Mouse (Mus musculus): ENCODE results near the gene Gm3625. TPM values are rescaled to one million over a fixed set of nuclear protein-coding genes. Genes with fewer than 3 reads are reported as not detected.

Gene Gm3625
- not detected in 2 replicates for polyA plus RNA-seq (2012; rRNA removed)

GRCm38 (mm10) chr12:4592541-4593165 lies at the start of gene Gm3625, which contains the start of gene Itsn2:
Gene Gm3625 (minus strand): TSS chr12:4592927.
Gene Itsn2 (plus strand): TSS chr12:4592638.

Other genes starting within 250 kb of the Gm3625 start
- 50.5 and 54.7 TPM in 2 replicates for gene Ncoa1, start 115.7 kb downstream of the Gm3625 start, polyA plus RNA-seq (2012; rRNA removed)
- gene Itsn2, start 289 bp downstream of the Gm3625 start, polyA plus RNA-seq (2012; rRNA removed) = 31.8 and 32.2 TPM in 2 replicates
- 3.2 and 3.3 TPM in 2 replicates for gene Fam228a, start 145.5 kb upstream of the Gm3625 start, polyA plus RNA-seq (2012; rRNA removed)
- gene Pfn4, start 176.1 kb upstream of the Gm3625 start, polyA plus RNA-seq (2012; rRNA removed) = 8.9 and 14.8 TPM in 2 replicates
- 7.2 and 10.4 TPM in 2 replicates for gene Fam228b, start 176.3 kb upstream of the Gm3625 start, polyA plus RNA-seq (2012; rRNA removed)
- 166 and 192 TPM in 2 replicates for gene Sf3b6, start 224.6 kb upstream of the Gm3625 start, polyA plus RNA-seq (2012; rRNA removed)
- gene Fkbp1b, start 248.7 kb upstream of the Gm3625 start, polyA plus RNA-seq (2012; rRNA removed) = 73.9 and 82.3 TPM in 2 replicates

All from central nervous system, embryonic 18 days (tissue).